Mouse (Mus musculus): ENCODE results near the gene Ssxa1.
"Not testable (repeated sequence)": the region's sequence is repeated elsewhere in the genome, so short reads cannot be mapped to it uniquely, and the experiment has no call there.

The Ssxa1 gene

GRCm38 (mm10) chrX:21115520-21115919, at the start of gene Ssxa1:
Gene Ssxa1 (plus strand): TSS chrX:21115820.
- no peak for DNase-seq

- no peak for DNase-seq
Observed at GRCm38 (mm10) chrX:21068106-21068505, 47.5 kb upstream of the Ssxa1 start, which contains the start of gene Spaca5. Gene Spaca5 (plus strand): TSS chrX:21068406.

- no peak for DNase-seq
Observed at GRCm38 (mm10) chrX:21088645-21088982, 27.0 kb upstream of the Ssxa1 start.

GRCm38 (mm10) chrX:21088983-21089866, 26.4 kb upstream of the Ssxa1 start, which contains the start of gene Zfp300:
Gene Zfp300 (minus strand): TSS chrX:21089527.
- DNase-seq: peak; percentile 80

GRCm38 (mm10) chrX:21089867-21090239, 25.8 kb upstream of the Ssxa1 start:
- no peak for DNase-seq

GRCm38 (mm10) chrX:21146675-21147074, 31.1 kb downstream of the Ssxa1 start:
- not testable (repeated sequence) for DNase-seq

Measured in cerebellum, adult 9-11 months (tissue).